Mouse (Mus musculus) lung, embryonic 14.5 days (tissue): ENCODE data around the gene Uggt1. TPM values are rescaled to one million over a fixed set of nuclear protein-coding genes. Genes with fewer than 3 reads are reported as not detected.

Experiments used
- ATAC-seq: fragments of 200-750 bp; cut with Nextera tagmentation; 2 replicates; pipeline ENCODE4 v1.8.0; 2017; ENCODE audit warnings: mild to moderate bottlenecking, moderate TSS enrichment, moderate library complexity; ENCODE audit not compliant: insufficient read depth
- DNase-seq: peaks from one replicate; pipeline ENCODE4 v3.0.0-alpha.2; 2015
- H3K27ac ChIP-seq: fragments of 300-500 bp; sonication (generic); 2 replicates; pipeline ENCODE4 v1.5.1; 2014; ENCODE audit warnings: low read depth, mild to moderate bottlenecking, moderate library complexity
- H3K27me3 ChIP-seq: fragments of 300-500 bp; sonication (generic); 2 replicates; pipeline ENCODE4 v1.6.1; 2014; ENCODE audit warnings: low read length, control low read depth; ENCODE audit not compliant: insufficient read depth
- H3K36me3 ChIP-seq: fragments of 300-500 bp; sonication (generic); 2 replicates; pipeline ENCODE4 v1.6.1; 2014; ENCODE audit warnings: control low read depth; ENCODE audit not compliant: insufficient read depth
- H3K4me1 ChIP-seq: fragments of 300-500 bp; sonication (generic); 2 replicates; pipeline ENCODE4 v1.6.1; 2014; ENCODE audit warnings: antibody characterized with exemption, control low read depth; ENCODE audit not compliant: insufficient read depth
- H3K4me2 ChIP-seq: fragments of 300-500 bp; sonication (generic); 2 replicates; pipeline ENCODE4 v1.6.1; 2014; ENCODE audit warnings: mild to moderate bottlenecking
- H3K4me3 ChIP-seq: fragments of 300-500 bp; sonication (generic); 2 replicates; pipeline ENCODE4 v1.5.1; 2014; ENCODE audit warnings: low read depth, low read length
- H3K9ac ChIP-seq: fragments of 300-500 bp; sonication (generic); 2 replicates; pipeline ENCODE4 v1.6.1; 2014
- H3K9me3 ChIP-seq: fragments of 300-500 bp; sonication (generic); 2 replicates; pipeline ENCODE4 v1.6.1; 2016; ENCODE audit warnings: low read depth, low read length, control low read depth
- CTCF ChIP-seq: IDR thresholded peaks from 2 replicates; pipeline ENCODE4 v1.5.1; 2016; ENCODE audit warnings: antibody characterized with exemption, low read depth
- WGBS: fragments of 180-500 bp; shearing (Covaris S2); extraction: QIAGEN DNeasy Blood & Tissue Kit; methylation state at CpG from one replicate; pipeline ENCODE4 v1.1.7; 2014; 5-methylcytosine and 5-hydroxymethylcytosine counted together
- polyA plus RNA-seq: library from polyadenylated mRNA; unstranded; fragments of >200 nt; fragmentation: Nextera tagmentation; extraction: Ambion mirVana; gene quantifications from 2 replicates; pipeline ENCODE4 v1.2.1, GENCODE M21; 2014

The Uggt1 gene
- polyA plus RNA-seq, 1 experiment from 2014 or later: 80.4 TPM

GRCm38 (mm10) chr1:36259281-36259680, 14.8 kb upstream of the Uggt1 start:
- DNase-seq (no peak), ATAC-seq (no peak)
- H3K27me3 ChIP-seq: peaks cover 13% of the 10 kb centered on the region; the same call in 1 of the 2 replicates
- H3K4me3 ChIP-seq: no peak overlapping the region
- WGBS: 82% methylated on average over 2 of the region's 2 CpGs
- no peak overlapping the region for H3K9ac ChIP-seq
- H3K36me3 ChIP-seq: no peaks in the 10 kb centered on the region
- no peaks in the 10 kb centered on the region for H3K4me1 ChIP-seq
- no peak overlapping the region for H3K27ac ChIP-seq
- peaks cover 4% of the 10 kb centered on the region; the same call in 1 of the 2 replicates for H3K9me3 ChIP-seq
- no peak overlapping the region for H3K4me2 ChIP-seq
- no peak for TF ChIP-seq CTCF

GRCm38 (mm10) chr1:36258631-36259030, 14.1 kb upstream of the Uggt1 start:
- no peak for DNase-seq
- Histone ChIP-seq H3K4me1 (no peaks in the 10 kb centered on the region), H3K4me2 (no peak overlapping the region), H3K27ac (no peak overlapping the region), H3K27me3 (peaks cover 15% of the 10 kb centered on the region; the same call in 1 of the 2 replicates), H3K9me3 (peaks cover 4% of the 10 kb centered on the region; the same call in 1 of the 2 replicates), H3K36me3 (no peaks in the 10 kb centered on the region), H3K4me3 (no peak overlapping the region), H3K9ac (no peak overlapping the region)
- TF ChIP-seq CTCF: no peak
- 50% methylated on average over 2 of the region's 2 CpGs for WGBS
- ATAC-seq: no peak

- no peak for ATAC-seq
These were observed 12.8 kb upstream of the Uggt1 start for GRCm38 (mm10) chr1:36257276-36257675.

GRCm38 (mm10) chr1:36255871-36256640, 11.5 kb upstream of the Uggt1 start:
- Histone ChIP-seq H3K9ac (no peak overlapping the region), H3K27ac (no peak overlapping the region), H3K36me3 (no peaks in the 10 kb centered on the region), H3K4me3 (no peak overlapping the region), H3K4me2 (no peak overlapping the region), H3K4me1 (no peaks in the 10 kb centered on the region), H3K9me3 (peaks cover 4% of the 10 kb centered on the region; the same call in 1 of the 2 replicates), H3K27me3 (peaks cover 15% of the 10 kb centered on the region; the same call in 1 of the 2 replicates)
- 26% methylated on average over 20 of the region's 20 CpGs for WGBS
- DNase-seq: no peak
- ATAC-seq: no peak
- peak; percentile 31; the same call in 1 of the 2 replicates for TF ChIP-seq CTCF

More at GRCm38 (mm10) chr1:36257276-36257675, 12.8 kb upstream of the Uggt1 start:
- Histone ChIP-seq H3K27ac (no peak overlapping the region), H3K36me3 (no peaks in the 10 kb centered on the region), H3K4me2 (no peak overlapping the region), H3K27me3 (peaks cover 15% of the 10 kb centered on the region; the same call in 1 of the 2 replicates), H3K4me1 (no peaks in the 10 kb centered on the region), H3K9me3 (peaks cover 4% of the 10 kb centered on the region; the same call in 1 of the 2 replicates), H3K9ac (no peak overlapping the region), H3K4me3 (no peak overlapping the region)
- TF ChIP-seq CTCF: no peak
- WGBS: 78% methylated on average over 8 of the region's 8 CpGs
- DNase-seq: no peak

- H3K4me3 ChIP-seq: peak overlapping the region; percentile 6; the same call in 1 of the 2 replicates
- ATAC-seq (no peak), DNase-seq (peak; percentile 63)
- peaks cover 4% of the 10 kb centered on the region; the same call in 1 of the 2 replicates for H3K9me3 ChIP-seq
- H3K4me2 ChIP-seq: peak overlapping the region; percentile 50
- H3K9ac ChIP-seq: peak overlapping the region; percentile 41
- no peaks in the 10 kb centered on the region for H3K4me1 ChIP-seq
- H3K36me3 ChIP-seq: no peaks in the 10 kb centered on the region
- H3K27me3 ChIP-seq: peaks cover 15% of the 10 kb centered on the region; the same call in 1 of the 2 replicates
- WGBS: 6% methylated on average over 25 of the region's 25 CpGs
- no peak overlapping the region for H3K27ac ChIP-seq
- peak; percentile 74 for TF ChIP-seq CTCF
These were observed 10.3 kb upstream of the Uggt1 start for GRCm38 (mm10) chr1:36254635-36255360.

GRCm38 (mm10) chr1:36252791-36253190, 8.3 kb upstream of the Uggt1 start:
- Histone ChIP-seq H3K27me3 (peaks cover 15% of the 10 kb centered on the region; the same call in 1 of the 2 replicates), H3K9ac (no peak overlapping the region), H3K9me3 (peaks cover 4% of the 10 kb centered on the region; the same call in 1 of the 2 replicates), H3K36me3 (no peaks in the 10 kb centered on the region), H3K4me1 (no peaks in the 10 kb centered on the region), H3K27ac (no peak overlapping the region), H3K4me3 (no peak overlapping the region), H3K4me2 (no peak overlapping the region)
- WGBS: 4% methylated on average over 6 of the region's 6 CpGs
- ATAC-seq: peak; percentile 66; the same call in 1 of the 2 replicates
- TF ChIP-seq CTCF: peak; percentile 91
- DNase-seq: peak; percentile 90
